Mouse (Mus musculus) megakaryocyte, embryonic 14.5 days (primary cell): ENCODE results near the gene Psmd2.

Source experiments
- FLI1 ChIP-seq: IDR thresholded peaks from 2 replicates; pipeline ENCODE4 v1.6.1; 2012; ENCODE audit warnings: low read length, inconsistent platforms, mixed read lengths
- GATA1 ChIP-seq: IDR thresholded peaks from 3 replicates; pipeline ENCODE4 v1.6.1; 2012; ENCODE audit warnings: mixed read lengths, low read length, inconsistent platforms, borderline replicate concordance

DNA sequence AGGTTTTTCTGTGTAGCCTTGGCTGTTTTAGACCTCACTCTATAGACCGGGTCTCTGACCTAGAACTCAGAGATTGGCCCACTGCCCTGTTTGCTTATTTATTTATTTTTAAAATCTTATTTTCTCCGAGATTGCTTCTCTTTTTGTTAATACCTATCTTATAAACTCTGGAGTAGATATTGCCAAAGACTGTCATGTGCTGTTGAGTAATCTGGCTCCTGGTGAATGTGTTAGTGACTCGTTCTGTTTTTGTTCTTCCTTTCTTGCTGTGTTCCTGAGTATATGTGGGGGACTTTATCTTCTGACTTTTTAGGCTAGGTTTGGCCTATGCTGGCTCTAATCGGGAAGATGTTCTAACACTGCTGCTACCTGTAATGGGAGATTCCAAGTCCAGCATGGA, 6.2 kb downstream of the Psmd2 start:
- no peak for TF ChIP-seq GATA1
- no peak for TF ChIP-seq FLI1
